Mouse (Mus musculus): ENCODE results near the gene Cnpy1.

DNA sequence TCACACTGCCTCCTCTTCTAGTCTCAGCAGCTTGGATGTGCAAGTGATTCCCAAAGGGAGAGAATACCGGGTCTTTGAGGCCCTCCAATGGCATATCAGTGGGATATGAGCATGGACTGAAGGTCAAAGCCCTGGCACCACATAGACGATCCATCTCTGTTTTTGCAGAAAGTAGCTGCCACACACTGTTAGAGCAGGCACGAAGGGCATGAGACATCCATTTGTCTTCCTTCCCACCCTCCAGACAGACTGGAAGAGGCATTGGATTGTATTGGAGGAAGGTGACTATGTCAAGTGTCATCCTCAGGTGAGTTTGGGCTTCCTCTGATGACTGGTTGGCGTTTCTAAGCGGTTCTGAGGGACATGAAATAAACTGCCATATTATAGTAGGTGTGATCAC is 67.3 kb downstream of the Cnpy1 start:
- no peak for TF ChIP-seq CTCF (IDR thresholded peaks at IDR 0.05; ENCODE audit: low read depth, low read length)
- no peak for TF ChIP-seq POLR2A (IDR thresholded peaks at IDR 0.05; ENCODE audit: extremely low read depth, insufficient read depth, low read length)
